Mouse (Mus musculus) MN1 (cell line): ENCODE measurements around the gene Akr1cl.
A peak's percentile ranks its signal among the peaks of the same experiment; 100 is the strongest.
"Not testable (repeated sequence)": the region's sequence is repeated elsewhere in the genome, so short reads cannot be mapped to it uniquely, and the experiment has no call there.

Experiments
- DNase-seq: peaks from one replicate; pipeline ENCODE4 v3.0.0-alpha.2; 2016; ENCODE audit warnings: low spot score

Akr1cl gene

GRCm38 (mm10) chr1:65032641-65033040, at the start of gene Akr1cl:
Akr1cl (minus strand) TSS chr1:65032759.
- DNase-seq: no peak

GRCm38 (mm10) chr1:65082188-65082587, 49.6 kb upstream of the Akr1cl start, which contains the start of gene Crygb:
Crygb (minus strand) TSS chr1:65082288.
- DNase-seq: no peak

GRCm38 (mm10) chr1:65075607-65076006, 43.0 kb upstream of the Akr1cl start:
- DNase-seq: no peak

- DNase-seq: no peak
Measured at GRCm38 (mm10) chr1:65073589-65073988, 41.0 kb upstream of the Akr1cl start, which contains the start of gene Crygc. Crygc (minus strand) TSS chr1:65073689.

- DNase-seq: no peak
Measured at GRCm38 (mm10) chr1:65067842-65068241, 35.3 kb upstream of the Akr1cl start.

- DNase-seq: no peak
Measured at GRCm38 (mm10) chr1:65064201-65064600, 31.6 kb upstream of the Akr1cl start.

GRCm38 (mm10) chr1:65063352-65063751, 30.8 kb upstream of the Akr1cl start, which contains the start of gene Crygd:
Crygd (minus strand) TSS chr1:65063452.
- DNase-seq: no peak

- no peak for DNase-seq
Measured at GRCm38 (mm10) chr1:65052140-65052539, 19.6 kb upstream of the Akr1cl start.

GRCm38 (mm10) chr1:65051696-65052095, 19.1 kb upstream of the Akr1cl start:
- DNase-seq: no peak

GRCm38 (mm10) chr1:65050952-65051351, 18.4 kb upstream of the Akr1cl start, which contains the start of gene Cryge:
Cryge (minus strand) TSS chr1:65051149.
- DNase-seq: not testable (repeated sequence)

- DNase-seq: no peak
Measured at GRCm38 (mm10) chr1:65048781-65049180, 16.2 kb upstream of the Akr1cl start.

- peak; percentile 34 for DNase-seq
Measured at GRCm38 (mm10) chr1:65046401-65047109, 14.0 kb upstream of the Akr1cl start.

- no peak for DNase-seq
Measured at GRCm38 (mm10) chr1:65043433-65043832, 10.9 kb upstream of the Akr1cl start.

GRCm38 (mm10) chr1:65041837-65042236, 9.3 kb upstream of the Akr1cl start:
- no peak for DNase-seq

GRCm38 (mm10) chr1:65040806-65041205, 8.2 kb upstream of the Akr1cl start:
- no peak for DNase-seq

GRCm38 (mm10) chr1:65039679-65040078, 7.1 kb upstream of the Akr1cl start:
- no peak for DNase-seq

GRCm38 (mm10) chr1:65037542-65037941, 5.0 kb upstream of the Akr1cl start:
- DNase-seq: no peak

- DNase-seq: no peak
Measured at GRCm38 (mm10) chr1:65035513-65035912, 3.0 kb upstream of the Akr1cl start.

- no peak for DNase-seq
Measured at GRCm38 (mm10) chr1:65028206-65028605, 4.4 kb downstream of the Akr1cl start.

- DNase-seq: no peak
Measured at GRCm38 (mm10) chr1:65012726-65013125, 19.8 kb downstream of the Akr1cl start.

- DNase-seq: peak; percentile 88
Measured at GRCm38 (mm10) chr1:65010153-65010552, 22.4 kb downstream of the Akr1cl start.

GRCm38 (mm10) chr1:65005575-65005974, 27.0 kb downstream of the Akr1cl start:
- DNase-seq: no peak

- no peak for DNase-seq
Measured at GRCm38 (mm10) chr1:65004526-65004925, 28.0 kb downstream of the Akr1cl start.

GRCm38 (mm10) chr1:64993206-64993605, 39.4 kb downstream of the Akr1cl start:
- DNase-seq: peak; percentile 79
